Mouse (Mus musculus) ovary, adult 18-20 months (tissue): ENCODE measurements around the gene Olfr1338.
"Not testable (repeated sequence)": the region's sequence is repeated elsewhere in the genome, so short reads cannot be mapped to it uniquely, and the experiment has no call there.

Experiments
- DNase-seq: peaks from one replicate; pipeline ENCODE4 v3.0.0; 2022; ENCODE audit warnings: low spot score, mixed read lengths

Gene Olfr1338

GRCm38 (mm10) chr4:118758637-118759036, at the start of gene Olfr1338:
Olfr1338 (minus strand) TSS chr4:118758737.
- no peak for DNase-seq

DNA sequence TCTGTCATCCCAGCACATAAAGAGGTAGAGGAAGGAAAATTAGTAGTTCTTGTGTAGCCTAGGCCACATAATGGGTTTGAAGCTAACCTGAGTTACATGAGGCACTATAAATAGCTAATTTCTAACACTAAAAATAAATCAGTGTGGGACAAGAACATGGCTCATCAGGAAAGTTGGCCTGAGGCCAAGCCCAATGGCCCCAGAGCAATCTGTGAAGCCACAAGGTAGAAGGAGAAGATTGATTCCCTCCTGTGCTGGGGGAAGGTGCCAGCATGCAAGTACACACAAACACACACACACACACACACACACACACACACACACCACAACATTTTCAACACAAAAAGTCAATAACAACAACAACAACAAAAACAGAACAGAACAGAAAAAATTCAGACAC, 34.3 kb upstream of the Olfr1338 start:
- DNase-seq = not testable (repeated sequence)

DNA sequence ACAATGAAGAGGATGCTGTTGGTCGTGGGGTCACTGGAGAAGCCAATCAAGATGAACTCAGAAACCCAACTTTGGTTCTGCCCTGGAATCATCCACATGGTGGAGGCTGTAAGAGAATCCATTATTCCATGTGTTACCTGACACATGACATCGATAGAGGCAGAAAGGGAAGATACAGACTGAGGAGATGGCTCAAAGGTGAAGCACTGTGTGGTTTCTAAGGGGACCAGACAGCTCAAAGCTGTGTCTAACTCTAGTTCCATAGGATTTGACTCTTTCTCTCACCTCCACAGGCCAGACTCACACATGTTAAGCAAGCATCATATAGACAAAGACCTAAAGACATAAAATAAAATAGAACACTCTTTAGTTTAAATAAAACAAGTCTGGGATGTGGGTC, 23.9 kb upstream of the Olfr1338 start, which contains the start of gene Olfr1337:
TSS of gene Olfr1337 (minus strand) at position 101 of the 400 bp plus-strand sequence.
- DNase-seq = no peak

DNA sequence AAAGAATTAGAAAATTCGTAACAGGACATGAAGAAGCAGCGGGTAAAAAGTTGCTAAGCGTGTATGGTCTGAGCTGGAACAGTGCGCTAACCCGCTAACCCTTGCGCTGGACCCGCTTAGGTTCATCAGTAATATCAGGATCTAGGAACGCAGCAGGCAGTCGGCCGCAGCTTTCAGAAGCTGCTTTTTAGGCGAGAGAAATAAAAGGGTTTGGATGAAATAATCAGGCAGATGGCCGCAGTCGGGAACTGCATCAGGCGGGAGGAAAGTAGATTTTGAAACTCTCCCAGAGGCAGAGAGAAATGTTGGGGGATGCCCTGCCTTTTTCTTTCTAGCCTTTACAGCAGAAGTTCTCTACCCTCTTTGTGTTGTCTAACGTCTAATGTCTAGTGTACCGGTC, 16.7 kb downstream of the Olfr1338 start:
- no peak for DNase-seq

DNA sequence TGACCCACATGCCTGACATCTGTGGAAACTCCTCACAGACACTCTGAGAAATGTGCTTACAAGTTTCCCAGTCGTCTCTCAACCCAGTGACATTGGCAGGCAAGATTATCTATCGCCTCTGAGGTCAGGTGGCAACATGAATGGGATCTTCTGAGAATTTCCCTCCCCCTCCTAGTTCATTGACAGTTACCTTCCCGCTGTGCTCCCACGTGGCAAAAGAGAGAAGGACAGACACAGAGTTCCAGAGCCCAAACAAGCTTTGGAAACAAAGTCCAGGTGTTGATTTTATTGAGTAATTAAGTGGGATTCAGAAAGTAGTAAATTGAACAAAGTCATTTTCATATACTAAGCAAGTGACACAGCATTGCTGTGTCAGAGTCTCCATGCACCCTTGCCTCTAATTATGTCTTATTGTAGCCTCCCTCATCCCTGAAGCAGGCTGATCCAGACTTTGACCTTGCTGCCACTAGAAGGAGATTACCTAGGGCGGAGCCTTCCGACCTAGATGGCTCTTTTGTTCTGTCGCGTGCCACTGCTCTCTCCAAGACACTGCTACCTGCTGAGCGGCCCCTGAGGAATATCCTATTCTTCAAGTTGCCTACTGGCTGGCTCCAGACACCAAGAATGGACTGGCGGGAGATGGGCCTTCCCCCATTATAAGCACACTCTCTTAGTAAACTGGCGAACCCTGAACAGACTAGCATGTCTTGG, 17.4 kb downstream of the Olfr1338 start:
- DNase-seq = no peak

DNA sequence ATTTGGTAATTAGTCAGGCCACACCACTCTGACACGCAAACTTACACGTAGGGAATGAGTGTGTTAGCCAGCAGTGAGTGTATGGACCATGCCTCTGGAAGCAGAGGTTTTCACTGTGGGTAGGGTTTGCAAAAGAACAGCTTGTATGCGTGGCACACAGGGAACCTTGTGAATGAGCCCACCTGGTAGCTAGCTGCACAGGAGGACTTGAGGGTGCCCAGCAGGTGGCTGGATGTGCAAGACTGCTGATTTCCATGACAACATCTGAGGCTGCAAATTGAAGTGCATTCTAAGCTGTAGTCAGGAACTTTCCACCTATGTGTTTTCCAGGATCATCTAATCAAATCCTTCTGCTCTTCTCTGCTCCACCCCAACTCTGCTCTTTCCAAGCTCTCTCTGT, 19.0 kb downstream of the Olfr1338 start:
- DNase-seq = no peak

DNA sequence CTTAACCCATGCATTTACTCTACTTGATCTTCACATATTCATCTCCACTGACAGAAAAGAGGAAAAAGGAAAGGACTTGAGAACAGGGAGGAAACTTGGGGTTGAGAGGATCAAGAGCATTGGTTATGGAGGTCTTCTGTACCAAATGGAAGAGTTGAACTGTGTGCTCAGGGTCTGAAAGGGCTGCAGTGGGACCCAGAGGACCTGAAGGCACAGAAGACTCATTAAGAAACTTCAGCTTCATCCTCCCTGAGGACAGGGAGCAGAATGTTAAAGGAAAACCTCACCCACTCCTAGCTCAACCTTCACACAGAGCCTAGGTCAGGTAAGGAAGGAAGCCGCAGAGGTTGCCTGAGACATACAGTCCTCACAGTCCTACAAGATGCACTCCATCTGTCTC, 26.7 kb downstream of the Olfr1338 start, which contains the start of gene Olfr1339:
TSS of gene Olfr1339 (plus strand) at position 301 of the 400 bp plus-strand sequence.
- no peak for DNase-seq

DNA sequence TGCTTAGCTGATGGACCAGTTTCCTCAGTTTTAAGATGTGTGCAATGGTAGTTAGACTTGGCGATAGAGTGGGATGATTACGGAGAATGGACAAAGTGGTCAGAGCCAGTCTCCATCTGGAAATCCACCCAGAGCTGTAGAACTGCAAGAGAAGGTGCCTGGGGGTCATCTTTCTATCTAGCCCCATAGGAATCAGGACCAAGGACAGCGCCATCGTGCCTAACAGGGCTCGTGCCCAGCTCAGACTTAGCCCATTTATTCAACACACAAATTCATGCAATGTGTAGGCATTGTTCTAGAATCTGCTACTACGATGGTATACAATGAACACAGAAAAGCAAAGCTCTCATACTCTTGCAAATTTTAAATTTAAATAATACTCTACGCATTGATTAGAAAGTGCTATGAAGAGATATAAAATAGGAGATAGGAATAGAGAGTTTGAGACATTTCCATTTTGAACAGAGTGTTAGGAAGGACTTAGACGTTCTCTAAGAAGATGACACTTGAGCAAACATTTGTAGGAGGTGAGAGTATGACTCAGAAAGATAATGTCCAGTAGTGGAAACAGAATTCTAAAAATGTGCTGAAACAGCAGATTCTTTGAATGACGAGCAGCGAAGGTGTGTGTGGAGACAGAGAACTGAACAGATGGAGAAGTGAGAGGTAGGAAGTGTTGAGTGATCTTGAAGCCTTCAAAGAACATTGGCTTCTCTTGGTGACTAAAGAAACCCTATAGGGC, 36.6 kb downstream of the Olfr1338 start:
- no peak for DNase-seq

DNA sequence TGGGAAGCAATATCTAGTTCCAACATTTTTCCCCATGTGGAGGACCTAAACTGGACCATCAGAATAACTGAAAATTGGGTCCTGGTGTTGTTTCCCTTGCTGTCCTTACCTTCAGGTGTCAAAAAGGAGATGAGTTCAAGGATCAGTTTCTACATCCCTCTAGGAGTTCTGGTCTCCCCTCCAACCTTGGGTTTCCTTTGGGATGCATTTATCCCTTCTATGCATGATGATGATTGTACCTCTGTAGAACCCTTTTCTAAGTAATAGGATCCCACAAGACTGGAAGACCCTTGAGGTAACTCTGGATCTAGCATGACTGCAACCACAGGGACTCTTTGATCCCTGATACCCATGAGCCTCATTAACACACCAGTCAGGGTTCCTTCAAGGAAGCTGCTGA, 38.7 kb downstream of the Olfr1338 start, which contains the start of gene Olfr1340:
TSS of gene Olfr1340 (plus strand) at position 301 of the 400 bp plus-strand sequence.
- DNase-seq = no peak

DNA sequence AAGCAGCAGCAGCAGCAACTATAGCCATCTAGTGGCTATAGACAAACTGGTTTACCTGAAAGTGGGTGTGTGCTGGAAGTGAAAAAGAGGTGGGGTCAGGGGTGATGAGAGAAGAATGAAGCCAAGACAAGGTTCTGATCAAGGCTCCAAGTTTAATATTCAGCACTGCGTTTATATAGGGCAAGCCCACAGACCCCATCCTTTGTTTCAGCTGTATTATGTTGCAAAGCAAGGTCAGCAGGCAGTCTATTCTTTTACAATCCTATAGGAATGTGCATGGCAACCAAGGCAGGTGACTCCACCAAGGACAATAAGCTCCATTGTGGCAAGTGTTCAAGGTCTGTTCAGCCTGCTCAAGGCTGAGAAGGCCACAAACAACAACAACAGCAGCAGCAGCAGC, 46.9 kb downstream of the Olfr1338 start:
- DNase-seq = no peak

- DNase-seq = no peak
These were observed 50.5 kb downstream of the Olfr1338 start for GRCm38 (mm10) chr4:118708086-118708485.

- DNase-seq = no peak
These were observed 55.3 kb downstream of the Olfr1338 start, which contains the start of gene Olfr1341 for GRCm38 (mm10) chr4:118703223-118703622. Olfr1341 (plus strand) TSS chr4:118703523.
